Mouse (Mus musculus) right cerebral cortex, postnatal 10 days (tissue): Measurements from ENCODE around the gene Eps15l1.

Source experiments
- DNase-seq, 2 experiments: peaks; one replicate each; pipeline ENCODE4 v3.0.0; 2021; ENCODE audit warnings: low spot score in 2 of 2

Gene Eps15l1

GRCm38 (mm10) chr8:72291104-72291503 lies 130.2 kb downstream of the Eps15l1 start:
- DNase-seq, result no peak
